Mouse (Mus musculus): ENCODE measurements at regions not wholly inside any gene's neighbourhood (a gene's known extent, or its start where the extent isn't known, plus 50 kb on each side); places are given as distances from the start of the nearest gene placed in this dataset.

DNA sequence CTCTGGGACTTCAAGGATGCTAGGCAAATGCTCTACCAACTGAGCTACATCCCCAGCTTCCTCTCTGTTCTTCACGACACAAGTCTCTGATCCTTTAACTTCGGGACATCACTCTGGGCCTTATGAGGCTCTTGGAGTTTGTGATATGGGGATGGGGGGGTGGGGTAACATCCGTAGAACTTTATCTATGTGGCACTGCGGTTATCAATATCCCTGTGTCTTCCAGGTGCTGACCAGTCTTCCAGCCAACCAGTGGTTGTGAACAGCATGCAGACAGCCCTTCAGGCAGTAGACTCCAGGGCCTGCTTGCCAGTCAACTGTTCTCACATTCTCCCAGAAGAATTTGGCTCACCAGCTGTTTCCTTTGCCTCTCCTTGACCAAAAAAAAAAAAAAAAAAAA is 244.7 kb upstream of the Hs6st1 start:
- TF ChIP-seq POLR2A (IDR thresholded peaks at IDR 0.05; ENCODE audit: low read depth, low read length), result no peak
- no peak for TF ChIP-seq CTCF (IDR thresholded peaks at IDR 0.05; ENCODE audit: extremely low read depth, insufficient read depth, insufficient read length, insufficient replicate concordance)
